Mouse (Mus musculus): ENCODE measurements at regions not wholly inside any gene's neighbourhood (a gene's known extent, or its start where the extent isn't known, plus 50 kb on each side); places are given as distances from the start of the nearest gene placed in this dataset.

- Histone ChIP-seq H3K4me2 (ENCODE audit: low read length) (no peak overlapping the region), H3K27me3 (replicated peaks; ENCODE audit: control insufficient read depth, insufficient read depth, low read length) (no peaks in the 10 kb centered on the region), H3K4me3 (ENCODE audit: low read depth, low read length) (no peak overlapping the region), H3K4me1 (ENCODE audit: control insufficient read depth, insufficient read depth, low read length) (0 out of 2 replicates have a peak, but pooled peaks cover 10% of the 10 kb centered on the region), H3K27ac (ENCODE audit: low read depth, low read length) (no peak overlapping the region), H3K9ac (ENCODE audit: low read length) (no peak overlapping the region), H3K36me3 (ENCODE audit: control insufficient read depth, insufficient read depth, low read length) (no peaks in the 10 kb centered on the region), H3K9me3 (replicated peaks; ENCODE audit: control insufficient read depth, low read length) (0 out of 2 replicates have a peak, but pooled peaks cover 2% of the 10 kb centered on the region)
- DNase-seq (ENCODE audit: low spot score): no peak
- no peak for ATAC-seq
- WGBS: 88% methylated on average over 7 of the region's 7 CpGs
Observed at GRCm38 (mm10) chr8:35302856-35303255, 462.7 kb upstream of the Gm19410 start.

GRCm38 (mm10) chr8:35321270-35321865 is 444.2 kb upstream of the Gm19410 start:
- DNase-seq (ENCODE audit: low spot score) (no peak), ATAC-seq (no peak)
- H3K4me1 ChIP-seq (ENCODE audit: control insufficient read depth, insufficient read depth, low read length): no peaks in the 10 kb centered on the region
- H3K36me3 ChIP-seq (ENCODE audit: control insufficient read depth, insufficient read depth, low read length): no peaks in the 10 kb centered on the region
- no peak overlapping the region for H3K4me3 ChIP-seq (ENCODE audit: low read depth, low read length)
- H3K9me3 ChIP-seq (replicated peaks; ENCODE audit: control insufficient read depth, low read length): no peaks in the 10 kb centered on the region
- H3K27me3 ChIP-seq (replicated peaks; ENCODE audit: control insufficient read depth, insufficient read depth, low read length): no peaks in the 10 kb centered on the region
- 86% methylated on average over 10 of the region's 10 CpGs for WGBS
- no peak overlapping the region for H3K4me2 ChIP-seq (ENCODE audit: low read length)
- H3K27ac ChIP-seq (ENCODE audit: low read depth, low read length): no peak overlapping the region
- H3K9ac ChIP-seq (ENCODE audit: low read length): no peak overlapping the region

GRCm38 (mm10) chr8:35323180-35323975 is 442.2 kb upstream of the Gm19410 start:
- Histone ChIP-seq H3K27ac (ENCODE audit: low read depth, low read length) (no peak overlapping the region), H3K4me2 (ENCODE audit: low read length) (no peak overlapping the region), H3K36me3 (ENCODE audit: control insufficient read depth, insufficient read depth, low read length) (no peaks in the 10 kb centered on the region), H3K9me3 (replicated peaks; ENCODE audit: control insufficient read depth, low read length) (no peaks in the 10 kb centered on the region), H3K27me3 (replicated peaks; ENCODE audit: control insufficient read depth, insufficient read depth, low read length) (no peaks in the 10 kb centered on the region), H3K4me1 (ENCODE audit: control insufficient read depth, insufficient read depth, low read length) (no peaks in the 10 kb centered on the region), H3K4me3 (ENCODE audit: low read depth, low read length) (no peak overlapping the region), H3K9ac (ENCODE audit: low read length) (no peak overlapping the region)
- ATAC-seq (no peak), DNase-seq (ENCODE audit: low spot score) (no peak)
- 87% methylated on average over 15 of the region's 15 CpGs for WGBS

Measured in forebrain, embryonic 14.5 days (tissue).